Mouse (Mus musculus): ENCODE measurements around the gene Mtrex. TPM values are rescaled to one million over a fixed set of nuclear protein-coding genes. Genes with fewer than 3 reads are reported as not detected.

Mtrex gene
- polyA plus RNA-seq, 1 experiment from 2014 or later = 55.7 TPM

GRCm38 (mm10) chr13:112909663-112910062, 17.5 kb downstream of the Mtrex start:
- no peak for ATAC-seq (replicated peaks; ENCODE audit: insufficient number of reproducible peaks, low FRiP score, low TSS enrichment)
- 71% methylated on average over 4 of the region's 4 CpGs for WGBS (ENCODE audit: insufficient replicate concordance)
- Histone ChIP-seq H3K4me3 (ENCODE audit: low read depth, low read length) (no peak overlapping the region), H3K27ac (ENCODE audit: low read depth, low read length) (no peak overlapping the region), H3K36me3 (ENCODE audit: control insufficient read depth, insufficient read depth, low read length) (peaks cover 8% of the 10 kb centered on the region; the same call in 1 of the 2 replicates), H3K9me3 (replicated peaks; ENCODE audit: control insufficient read depth, low read length) (no peaks in the 10 kb centered on the region), H3K9ac (ENCODE audit: low read depth, low read length) (no peak overlapping the region), H3K4me1 (ENCODE audit: control insufficient read depth, insufficient read depth, low read length) (no peaks in the 10 kb centered on the region), H3K4me2 (no peak overlapping the region), H3K27me3 (ENCODE audit: control insufficient read depth, insufficient read depth, low read length) (no peaks in the 10 kb centered on the region)

- 92% methylated on average over 3 of the region's 3 CpGs for WGBS (ENCODE audit: insufficient replicate concordance)
- Histone ChIP-seq H3K27ac (ENCODE audit: low read depth, low read length) (no peak overlapping the region), H3K4me1 (ENCODE audit: control insufficient read depth, insufficient read depth, low read length) (no peaks in the 10 kb centered on the region), H3K4me3 (ENCODE audit: low read depth, low read length) (no peak overlapping the region), H3K36me3 (ENCODE audit: control insufficient read depth, insufficient read depth, low read length) (peaks cover 17% of the 10 kb centered on the region), H3K9me3 (replicated peaks; ENCODE audit: control insufficient read depth, low read length) (no peaks in the 10 kb centered on the region), H3K4me2 (no peak overlapping the region), H3K27me3 (ENCODE audit: control insufficient read depth, insufficient read depth, low read length) (no peaks in the 10 kb centered on the region), H3K9ac (ENCODE audit: low read depth, low read length) (no peak overlapping the region)
- no peak for ATAC-seq (replicated peaks; ENCODE audit: insufficient number of reproducible peaks, low FRiP score, low TSS enrichment)
Observed at GRCm38 (mm10) chr13:112902176-112902575, 25.0 kb downstream of the Mtrex start.

GRCm38 (mm10) chr13:112887234-112887633, 40.0 kb downstream of the Mtrex start:
- 92% methylated on average over 12 of the region's 12 CpGs for WGBS (ENCODE audit: insufficient replicate concordance)
- peaks cover 31% of the 10 kb centered on the region for H3K36me3 ChIP-seq (ENCODE audit: control insufficient read depth, insufficient read depth, low read length)

GRCm38 (mm10) chr13:112871500-112872266, 55.5 kb downstream of the Mtrex start:
- H3K36me3 ChIP-seq (ENCODE audit: control insufficient read depth, insufficient read depth, low read length) = peaks cover 21% of the 10 kb centered on the region
- no peak overlapping the region for H3K9ac ChIP-seq (ENCODE audit: low read depth, low read length)
- H3K4me3 ChIP-seq (ENCODE audit: low read depth, low read length) = no peak overlapping the region
- ATAC-seq (replicated peaks; ENCODE audit: insufficient number of reproducible peaks, low FRiP score, low TSS enrichment) = no peak
- no peaks in the 10 kb centered on the region for H3K4me1 ChIP-seq (ENCODE audit: control insufficient read depth, insufficient read depth, low read length)
- H3K27ac ChIP-seq (ENCODE audit: low read depth, low read length) = no peak overlapping the region
- H3K27me3 ChIP-seq (ENCODE audit: control insufficient read depth, insufficient read depth, low read length) = no peaks in the 10 kb centered on the region
- 65% methylated on average over 17 of the region's 17 CpGs for WGBS (ENCODE audit: insufficient replicate concordance)
- no peak overlapping the region for H3K4me2 ChIP-seq
- no peaks in the 10 kb centered on the region for H3K9me3 ChIP-seq (replicated peaks; ENCODE audit: control insufficient read depth, low read length)

More at GRCm38 (mm10) chr13:112887234-112887633, 40.0 kb downstream of the Mtrex start:
- Histone ChIP-seq H3K9me3 (replicated peaks; ENCODE audit: control insufficient read depth, low read length) (no peaks in the 10 kb centered on the region), H3K27me3 (ENCODE audit: control insufficient read depth, insufficient read depth, low read length) (no peaks in the 10 kb centered on the region), H3K4me1 (ENCODE audit: control insufficient read depth, insufficient read depth, low read length) (no peaks in the 10 kb centered on the region), H3K4me3 (ENCODE audit: low read depth, low read length) (no peak overlapping the region), H3K4me2 (no peak overlapping the region), H3K9ac (ENCODE audit: low read depth, low read length) (no peak overlapping the region), H3K27ac (ENCODE audit: low read depth, low read length) (no peak overlapping the region)
- ATAC-seq (replicated peaks; ENCODE audit: insufficient number of reproducible peaks, low FRiP score, low TSS enrichment) = no peak

GRCm38 (mm10) chr13:112870039-112870690, 57.0 kb downstream of the Mtrex start:
- no peak for ATAC-seq (replicated peaks; ENCODE audit: insufficient number of reproducible peaks, low FRiP score, low TSS enrichment)
- no peak overlapping the region for H3K27ac ChIP-seq (ENCODE audit: low read depth, low read length)
- H3K27me3 ChIP-seq (ENCODE audit: control insufficient read depth, insufficient read depth, low read length) = no peaks in the 10 kb centered on the region
- peaks cover 27% of the 10 kb centered on the region for H3K36me3 ChIP-seq (ENCODE audit: control insufficient read depth, insufficient read depth, low read length)
- no peaks in the 10 kb centered on the region for H3K9me3 ChIP-seq (replicated peaks; ENCODE audit: control insufficient read depth, low read length)
- H3K4me2 ChIP-seq = no peak overlapping the region
- H3K9ac ChIP-seq (ENCODE audit: low read depth, low read length) = no peak overlapping the region
- H3K4me3 ChIP-seq (ENCODE audit: low read depth, low read length) = no peak overlapping the region
- H3K4me1 ChIP-seq (ENCODE audit: control insufficient read depth, insufficient read depth, low read length) = no peaks in the 10 kb centered on the region
- WGBS (ENCODE audit: insufficient replicate concordance) = 78% methylated on average over 11 of the region's 11 CpGs

GRCm38 (mm10) chr13:112867381-112867780, 59.8 kb downstream of the Mtrex start:
- WGBS (ENCODE audit: insufficient replicate concordance) = 90% methylated on average over 8 of the region's 8 CpGs
- Histone ChIP-seq H3K9ac (ENCODE audit: low read depth, low read length) (no peak overlapping the region), H3K27me3 (ENCODE audit: control insufficient read depth, insufficient read depth, low read length) (no peaks in the 10 kb centered on the region), H3K4me3 (ENCODE audit: low read depth, low read length) (no peak overlapping the region), H3K4me1 (ENCODE audit: control insufficient read depth, insufficient read depth, low read length) (peaks cover 2% of the 10 kb centered on the region), H3K9me3 (replicated peaks; ENCODE audit: control insufficient read depth, low read length) (no peaks in the 10 kb centered on the region), H3K27ac (ENCODE audit: low read depth, low read length) (no peak overlapping the region), H3K36me3 (ENCODE audit: control insufficient read depth, insufficient read depth, low read length) (peaks cover 20% of the 10 kb centered on the region), H3K4me2 (no peak overlapping the region)
- ATAC-seq (replicated peaks; ENCODE audit: insufficient number of reproducible peaks, low FRiP score, low TSS enrichment) = no peak

- H3K27me3 ChIP-seq (ENCODE audit: control insufficient read depth, insufficient read depth, low read length) = no peaks in the 10 kb centered on the region
- H3K4me2 ChIP-seq = no peak overlapping the region
- H3K4me3 ChIP-seq (ENCODE audit: low read depth, low read length) = no peak overlapping the region
- H3K36me3 ChIP-seq (ENCODE audit: control insufficient read depth, insufficient read depth, low read length) = peaks cover 17% of the 10 kb centered on the region
- no peak overlapping the region for H3K27ac ChIP-seq (ENCODE audit: low read depth, low read length)
- H3K9me3 ChIP-seq (replicated peaks; ENCODE audit: control insufficient read depth, low read length) = no peaks in the 10 kb centered on the region
- H3K4me1 ChIP-seq (ENCODE audit: control insufficient read depth, insufficient read depth, low read length) = peaks cover 4% of the 10 kb centered on the region
- WGBS (ENCODE audit: insufficient replicate concordance) = 82% methylated on average over 7 of the region's 7 CpGs
- no peak overlapping the region for H3K9ac ChIP-seq (ENCODE audit: low read depth, low read length)
- no peak for ATAC-seq (replicated peaks; ENCODE audit: insufficient number of reproducible peaks, low FRiP score, low TSS enrichment)
Observed at GRCm38 (mm10) chr13:112866782-112867181, 60.4 kb downstream of the Mtrex start.

- Histone ChIP-seq H3K27ac (ENCODE audit: low read depth, low read length) (no peak overlapping the region), H3K36me3 (ENCODE audit: control insufficient read depth, insufficient read depth, low read length) (peaks cover 11% of the 10 kb centered on the region), H3K4me2 (no peak overlapping the region), H3K4me1 (ENCODE audit: control insufficient read depth, insufficient read depth, low read length) (peaks cover 4% of the 10 kb centered on the region), H3K9ac (ENCODE audit: low read depth, low read length) (no peak overlapping the region), H3K27me3 (ENCODE audit: control insufficient read depth, insufficient read depth, low read length) (no peaks in the 10 kb centered on the region), H3K9me3 (replicated peaks; ENCODE audit: control insufficient read depth, low read length) (no peaks in the 10 kb centered on the region), H3K4me3 (ENCODE audit: low read depth, low read length) (no peak overlapping the region)
- no peak for ATAC-seq (replicated peaks; ENCODE audit: insufficient number of reproducible peaks, low FRiP score, low TSS enrichment)
- WGBS (ENCODE audit: insufficient replicate concordance) = 88% methylated on average over 1 of the region's 1 CpGs
Observed at GRCm38 (mm10) chr13:112862978-112863677, 64.1 kb downstream of the Mtrex start.

Measured in heart, embryonic 11.5 days (tissue).